ENCODE assay signal across 1 mouse cellular context in the genomic region with DNA sequence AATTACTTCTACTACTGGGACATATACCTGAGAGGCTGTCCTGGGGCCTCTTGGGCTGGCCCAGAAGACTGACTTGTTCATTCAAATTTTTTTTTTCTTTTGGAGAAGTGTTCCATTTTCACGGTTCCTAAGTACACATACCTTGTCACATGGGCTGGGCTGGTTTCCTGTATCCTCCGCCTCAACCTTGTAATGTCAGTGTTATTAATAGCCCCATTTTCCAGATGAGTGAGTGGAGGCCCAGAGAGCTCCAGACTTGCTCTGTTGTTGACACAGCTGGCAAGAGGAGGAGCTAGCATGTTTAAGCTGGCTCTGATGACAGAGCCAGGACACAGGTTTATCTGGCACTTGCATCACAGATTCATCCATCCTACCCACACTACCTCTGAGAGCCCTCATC.
A peak's percentile ranks its signal among the peaks of the same experiment; 100 is the strongest.
TF ChIP-seq lines count a peak whose summit lies in the region.

No protein-coding gene starts in this region.

TF ChIP-seq in CH12.LX, 34 proteins besides CTCF, POLR2A, EP300 and RAD21 (continued from another document):
- TF ChIP-seq USF2 (conservative IDR thresholded peaks at IDR 0.05; ENCODE audit: low read depth, low read length) (no peak; the same call in 1 of the 2 replicates), NRF1 (IDR thresholded peaks at IDR 0.05; ENCODE audit: low read depth, low read length) (no peak), USF1 (IDR thresholded peaks at IDR 0.05; ENCODE audit: low read depth, low read length) (peak; percentile 34), BHLHE40 (IDR thresholded peaks at IDR 0.05; ENCODE audit: low read depth, low read length) (0 out of 2 replicates have a peak, but pooled peaks have one; percentile 29), TCF12 (IDR thresholded peaks at IDR 0.05; ENCODE audit: low read depth, low read length) (no peak), KAT2A (IDR thresholded peaks at IDR 0.05; ENCODE audit: insufficient replicate concordance, low read length) (no peak), UBTF (IDR thresholded peaks at IDR 0.05; ENCODE audit: low read depth, low read length) (no peak), CHD2 (IDR thresholded peaks at IDR 0.05; ENCODE audit: low read length) (no peak), ZNF384 (IDR thresholded peaks at IDR 0.05; ENCODE audit: low read depth, low read length) (peak; percentile 68; the same call in 1 of the 2 replicates), NELFE (IDR thresholded peaks at IDR 0.05; ENCODE audit: low read depth, low read length) (no peak), IRF4 (IDR thresholded peaks at IDR 0.05; ENCODE audit: low read depth, low read length) (0 out of 2 replicates have a peak, but pooled peaks have one; percentile 24), SIN3A (IDR thresholded peaks at IDR 0.05; ENCODE audit: low read length) (peak; percentile 77; the same call in 1 of the 2 replicates), ELF1 (IDR thresholded peaks at IDR 0.05; ENCODE audit: low read depth, low read length) (no peak), ZMIZ1 (IDR thresholded peaks at IDR 0.05; ENCODE audit: low read depth, low read length) (no peak), TBP (conservative IDR thresholded peaks at IDR 0.05; ENCODE audit: low read depth, low read length) (no peak), RCOR1 (conservative IDR thresholded peaks at IDR 0.05; ENCODE audit: low read depth, low read length) (no peak), JUND (conservative IDR thresholded peaks at IDR 0.05; ENCODE audit: low read depth, low read length) (no peak), MAX (IDR thresholded peaks at IDR 0.05; ENCODE audit: low read length) (0 out of 2 replicates have a peak, but pooled peaks have one; percentile 16)
TF ChIP-seq in CH12.LX: peak in this region for 8.
